Mouse (Mus musculus): ENCODE measurements around the gene Brpf1. TPM values are rescaled to one million over a fixed set of nuclear protein-coding genes. Genes with fewer than 3 reads are reported as not detected.

The Brpf1 gene
- total and polyA plus RNA-seq, 2 experiments from 2014 or later = 12.3 to 34.4 TPM

DNA sequence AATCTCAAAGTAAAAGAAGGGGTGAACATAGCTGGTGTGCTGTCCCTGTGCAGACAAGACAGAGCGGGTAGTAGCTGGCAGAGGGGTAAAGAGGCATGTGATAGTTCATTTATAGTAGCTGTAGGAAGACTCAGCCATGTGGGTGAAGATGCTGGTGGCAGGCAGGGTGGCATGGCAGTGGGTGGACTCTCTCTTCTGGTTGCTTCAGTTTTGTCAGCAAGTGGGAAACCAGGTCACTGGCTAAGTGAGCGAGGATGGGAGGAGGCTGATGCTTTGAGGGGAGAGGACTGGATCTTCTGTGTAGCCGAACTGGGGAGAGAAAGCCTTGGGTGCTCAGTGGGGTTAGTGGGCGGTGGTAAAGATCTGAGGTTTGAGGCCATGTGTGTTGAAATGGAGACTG is 19.7 kb upstream of the Brpf1 start:
- Histone ChIP-seq H3K9me3 (ENCODE audit: low read length) (no peaks in the 10 kb centered on the region), H3K27ac (no peak overlapping the region), H3K9ac (replicated peaks; ENCODE audit: low read length) (no peak overlapping the region), H3K27me3 (ENCODE audit: insufficient read depth, low read length) (no peaks in the 10 kb centered on the region; the same call in 1 of the 2 replicates), H3K4me3 (ENCODE audit: low read length) (no peak overlapping the region), H3K4me1 (ENCODE audit: insufficient read depth, low read length) (peaks cover 6% of the 10 kb centered on the region), H3K36me3 (ENCODE audit: insufficient read depth, low read length) (no peaks in the 10 kb centered on the region), H3K4me2 (ENCODE audit: low read depth, low read length) (no peak overlapping the region)
- WGBS = 67% methylated on average over 4 of the region's 4 CpGs
- DNase-seq (ENCODE audit: low spot score) (no peak), ATAC-seq (no peak)
- TF ChIP-seq CTCF (IDR thresholded peaks at IDR 0.05; ENCODE audit: low read depth) = no peak

GRCm38 (mm10) chr6:113289346-113289745 is 17.6 kb upstream of the Brpf1 start:
- ATAC-seq = no peak

DNA sequence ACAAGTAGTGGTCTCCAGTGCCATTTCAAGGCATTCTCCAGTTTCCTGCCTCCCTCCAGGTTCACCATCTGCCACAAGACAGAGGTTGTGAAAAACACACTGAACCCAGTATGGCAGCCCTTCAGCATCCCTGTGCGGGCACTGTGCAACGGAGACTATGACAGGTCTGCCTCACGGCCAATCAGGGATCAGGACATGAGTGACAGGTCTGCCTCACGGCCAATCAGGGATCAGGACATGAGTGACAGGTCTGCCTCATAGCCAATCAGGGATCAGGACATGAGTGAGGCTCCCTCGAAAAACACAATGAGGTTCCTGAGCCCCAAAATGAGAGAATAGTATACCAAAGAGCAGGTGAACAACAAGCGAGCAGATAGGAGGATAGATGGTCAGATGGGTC is 16.6 kb upstream of the Brpf1 start:
- Histone ChIP-seq H3K4me3 (ENCODE audit: low read length) (no peak overlapping the region), H3K4me2 (ENCODE audit: low read depth, low read length) (no peak overlapping the region), H3K27me3 (ENCODE audit: insufficient read depth, low read length) (no peaks in the 10 kb centered on the region), H3K9ac (replicated peaks; ENCODE audit: low read length) (no peak overlapping the region), H3K4me1 (ENCODE audit: insufficient read depth, low read length) (no peaks in the 10 kb centered on the region), H3K27ac (no peak overlapping the region), H3K36me3 (ENCODE audit: insufficient read depth, low read length) (no peaks in the 10 kb centered on the region), H3K9me3 (ENCODE audit: low read length) (no peaks in the 10 kb centered on the region)
- ATAC-seq = no peak
- 74% methylated on average over 6 of the region's 6 CpGs for WGBS
- DNase-seq (ENCODE audit: low spot score) = no peak
- no peak for TF ChIP-seq CTCF (IDR thresholded peaks at IDR 0.05; ENCODE audit: low read depth)

More at GRCm38 (mm10) chr6:113289346-113289745, 17.6 kb upstream of the Brpf1 start:
- Histone ChIP-seq H3K27me3 (ENCODE audit: insufficient read depth, low read length) (no peaks in the 10 kb centered on the region), H3K4me2 (ENCODE audit: low read depth, low read length) (no peak overlapping the region), H3K27ac (no peak overlapping the region), H3K36me3 (ENCODE audit: insufficient read depth, low read length) (no peaks in the 10 kb centered on the region), H3K9ac (replicated peaks; ENCODE audit: low read length) (no peak overlapping the region), H3K4me3 (ENCODE audit: low read length) (no peak overlapping the region), H3K4me1 (ENCODE audit: insufficient read depth, low read length) (no peaks in the 10 kb centered on the region), H3K9me3 (ENCODE audit: low read length) (no peaks in the 10 kb centered on the region)
- TF ChIP-seq CTCF (IDR thresholded peaks at IDR 0.05; ENCODE audit: low read depth) = no peak
- no peak for DNase-seq (ENCODE audit: low spot score)
- WGBS = 92% methylated on average over 15 of the region's 15 CpGs

DNA sequence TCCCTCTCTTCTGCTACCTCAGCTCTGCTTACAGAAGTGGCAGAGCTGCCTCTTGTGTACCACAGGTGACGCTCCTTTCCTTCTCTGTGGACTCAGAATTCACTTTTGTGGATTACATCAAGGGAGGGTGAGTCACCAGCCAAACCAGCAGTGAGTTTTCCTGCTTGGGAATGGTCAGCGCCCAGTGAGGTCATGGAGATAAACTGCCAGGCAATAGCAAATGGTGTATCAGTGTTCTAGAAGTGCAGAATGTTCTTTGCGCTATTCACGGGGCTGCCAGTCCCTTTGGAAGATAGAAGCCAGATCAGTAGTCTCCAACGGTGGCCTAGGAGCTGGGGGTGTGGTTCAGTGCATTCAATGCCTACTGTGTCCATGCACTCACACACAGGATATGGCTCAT is 14.0 kb upstream of the Brpf1 start:
- Histone ChIP-seq H3K4me3 (ENCODE audit: low read length) (no peak overlapping the region), H3K27me3 (ENCODE audit: insufficient read depth, low read length) (no peaks in the 10 kb centered on the region), H3K4me1 (ENCODE audit: insufficient read depth, low read length) (no peaks in the 10 kb centered on the region), H3K9ac (replicated peaks; ENCODE audit: low read length) (no peak overlapping the region), H3K27ac (no peak overlapping the region), H3K36me3 (ENCODE audit: insufficient read depth, low read length) (no peaks in the 10 kb centered on the region), H3K9me3 (ENCODE audit: low read length) (no peaks in the 10 kb centered on the region), H3K4me2 (ENCODE audit: low read depth, low read length) (no peak overlapping the region)
- ATAC-seq (no peak), DNase-seq (ENCODE audit: low spot score) (no peak)
- no peak for TF ChIP-seq CTCF (IDR thresholded peaks at IDR 0.05; ENCODE audit: low read depth)
- WGBS = 81% methylated on average over 5 of the region's 5 CpGs

DNA sequence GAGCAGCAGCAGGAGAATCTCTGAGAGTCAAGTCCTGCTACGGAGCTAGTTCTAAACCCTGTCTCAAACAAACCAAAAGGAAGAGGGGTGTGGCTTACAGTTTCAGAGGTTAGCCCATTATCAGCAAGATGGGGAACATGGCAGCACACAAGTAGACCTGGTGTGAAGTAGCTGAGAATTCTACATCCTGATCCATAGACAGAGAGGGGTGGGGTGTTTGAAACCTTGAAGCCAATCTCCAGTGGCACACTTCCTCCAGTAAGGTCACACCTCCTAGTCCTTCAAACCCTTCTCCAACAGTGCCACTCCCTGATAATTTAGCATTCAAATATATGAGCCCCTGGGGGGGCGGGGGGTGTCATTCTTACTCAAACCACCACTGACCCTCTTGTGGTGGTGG is 10.9 kb upstream of the Brpf1 start:
- Histone ChIP-seq H3K4me2 (ENCODE audit: low read depth, low read length) (no peak overlapping the region), H3K27me3 (ENCODE audit: insufficient read depth, low read length) (no peaks in the 10 kb centered on the region), H3K4me3 (ENCODE audit: low read length) (no peak overlapping the region), H3K9ac (replicated peaks; ENCODE audit: low read length) (no peak overlapping the region), H3K4me1 (ENCODE audit: insufficient read depth, low read length) (no peaks in the 10 kb centered on the region), H3K9me3 (ENCODE audit: low read length) (no peaks in the 10 kb centered on the region), H3K36me3 (ENCODE audit: insufficient read depth, low read length) (no peaks in the 10 kb centered on the region), H3K27ac (no peak overlapping the region)
- DNase-seq (ENCODE audit: low spot score) = no peak
- TF ChIP-seq CTCF (IDR thresholded peaks at IDR 0.05; ENCODE audit: low read depth) = no peak
- ATAC-seq = no peak
- 81% methylated on average over 2 of the region's 2 CpGs for WGBS

DNA sequence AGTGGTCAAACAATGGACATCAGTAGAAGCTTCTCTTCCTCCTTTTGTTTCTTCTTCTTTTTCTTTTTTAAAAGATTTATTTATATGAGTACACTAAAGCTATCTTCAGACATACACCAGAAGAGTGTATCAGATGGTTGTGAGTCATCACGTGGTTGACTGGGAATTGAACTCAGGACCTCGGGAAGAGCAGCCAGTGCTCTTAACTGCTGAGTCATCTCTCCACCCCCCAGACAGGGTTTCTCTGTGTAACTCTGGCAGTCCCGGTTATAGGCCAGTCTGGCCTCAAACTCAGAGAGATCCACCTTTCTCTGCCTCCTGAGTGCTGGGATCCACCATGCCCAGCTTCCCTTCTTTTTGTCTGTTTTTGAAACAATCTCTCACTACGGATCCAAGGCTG is 10.3 kb upstream of the Brpf1 start:
- H3K27ac ChIP-seq = no peak overlapping the region
- H3K9me3 ChIP-seq (ENCODE audit: low read length) = no peaks in the 10 kb centered on the region
- no peak for TF ChIP-seq CTCF (IDR thresholded peaks at IDR 0.05; ENCODE audit: low read depth)
- DNase-seq (ENCODE audit: low spot score) (no peak), ATAC-seq (no peak)
- H3K27me3 ChIP-seq (ENCODE audit: insufficient read depth, low read length) = no peaks in the 10 kb centered on the region
- no peak overlapping the region for H3K4me3 ChIP-seq (ENCODE audit: low read length)
- H3K9ac ChIP-seq (replicated peaks; ENCODE audit: low read length) = no peak overlapping the region
- no peaks in the 10 kb centered on the region for H3K4me1 ChIP-seq (ENCODE audit: insufficient read depth, low read length)
- H3K4me2 ChIP-seq (ENCODE audit: low read depth, low read length) = no peak overlapping the region
- 69% methylated on average over 4 of the region's 4 CpGs for WGBS
- H3K36me3 ChIP-seq (ENCODE audit: insufficient read depth, low read length) = no peaks in the 10 kb centered on the region

DNA sequence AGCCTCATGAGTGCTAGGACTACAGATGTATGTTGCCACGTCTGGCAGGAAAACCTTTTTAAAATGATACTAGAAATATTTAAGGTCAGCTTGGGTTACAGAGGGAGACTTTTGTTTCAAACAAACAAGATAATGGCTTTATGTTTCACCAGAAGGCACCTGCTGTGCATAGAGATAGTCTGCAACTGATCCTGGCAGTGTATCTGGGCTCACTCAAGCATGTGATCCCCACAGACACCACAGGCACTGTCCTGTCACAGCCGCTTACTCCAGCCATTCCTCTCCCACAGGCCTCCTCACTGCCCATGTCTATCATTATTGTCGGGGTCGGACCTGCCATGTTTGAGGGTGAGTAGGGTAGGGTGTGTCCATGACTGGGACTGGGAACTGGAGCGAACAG is 5.6 kb upstream of the Brpf1 start:
- Histone ChIP-seq H3K9me3 (ENCODE audit: low read length) (no peaks in the 10 kb centered on the region), H3K9ac (replicated peaks; ENCODE audit: low read length) (no peak overlapping the region)
- ATAC-seq = no peak

More for the DNA sequence above, 5.6 kb upstream of the Brpf1 start:
- Histone ChIP-seq H3K4me2 (ENCODE audit: low read depth, low read length) (no peak overlapping the region), H3K36me3 (ENCODE audit: insufficient read depth, low read length) (no peaks in the 10 kb centered on the region), H3K27ac (no peak overlapping the region), H3K27me3 (ENCODE audit: insufficient read depth, low read length) (no peaks in the 10 kb centered on the region), H3K4me1 (ENCODE audit: insufficient read depth, low read length) (0 out of 2 replicates have a peak, but pooled peaks cover 3% of the 10 kb centered on the region), H3K4me3 (ENCODE audit: low read length) (no peak overlapping the region)
- no peak for DNase-seq (ENCODE audit: low spot score)
- 72% methylated on average over 5 of the region's 5 CpGs for WGBS
- no peak for TF ChIP-seq CTCF (IDR thresholded peaks at IDR 0.05; ENCODE audit: low read depth)
